Mouse (Mus musculus): Measurements from ENCODE around the gene Lama1. TPM values are rescaled to one million over a fixed set of nuclear protein-coding genes. Genes with fewer than 3 reads are reported as not detected.
"Not testable (repeated sequence)": the region's sequence is repeated elsewhere in the genome, so short reads cannot be mapped to it uniquely, and the experiment has no call there.

Lama1 gene
- total RNA-seq, 2 experiments from 2014 or later: 2.3 to 2.6 TPM

DNA sequence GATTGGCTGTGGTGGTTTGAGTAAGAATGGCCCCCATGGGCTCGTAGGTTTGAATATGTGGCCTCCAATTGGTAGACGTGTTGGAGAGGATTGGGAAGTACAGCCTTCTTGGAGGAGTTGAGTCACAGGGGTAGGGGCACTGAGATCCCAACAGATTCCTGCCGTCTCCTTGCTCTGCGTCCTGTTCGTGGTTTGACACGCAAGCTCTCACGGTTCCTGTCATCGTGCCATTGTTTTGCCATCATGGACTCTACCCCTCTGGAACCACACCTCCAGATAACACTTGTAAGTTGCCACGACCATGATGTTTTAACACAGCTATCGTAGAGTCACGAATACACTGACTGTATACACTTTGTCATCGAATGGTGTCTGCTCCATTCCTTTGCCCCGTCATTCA lies 141.9 kb downstream of the Lama1 start:
- DNase-seq: no peak

- DNase-seq: not testable (repeated sequence)
These were observed 144.4 kb downstream of the Lama1 start for GRCm38 (mm10) chr17:67841494-67841893.

DNA sequence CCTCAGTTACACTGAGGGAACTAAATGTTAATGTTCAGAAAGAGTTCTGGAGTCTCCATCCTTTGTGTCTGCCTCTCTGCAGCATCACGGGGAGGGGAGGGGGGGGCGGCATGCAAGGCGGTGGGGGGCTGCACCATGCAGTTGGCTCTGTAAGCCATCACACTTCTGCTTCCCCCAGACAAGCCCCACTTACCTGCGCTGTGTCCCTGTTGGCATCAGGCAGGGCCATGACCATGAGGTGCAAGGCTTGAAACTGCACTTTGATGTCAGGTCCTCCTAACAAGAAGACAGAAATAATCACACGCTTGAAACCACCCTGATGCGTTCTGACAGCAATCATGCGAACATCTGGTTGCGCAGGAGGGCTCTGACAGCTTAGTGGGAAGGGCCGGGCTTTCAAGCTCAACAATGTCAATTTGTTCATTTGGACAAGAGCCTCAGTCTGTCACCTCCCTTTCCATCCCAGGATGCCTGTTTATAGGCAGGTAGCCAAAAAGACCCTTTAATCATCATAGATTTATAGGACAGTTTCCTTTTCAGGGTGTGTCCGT lies 164.1 kb downstream of the Lama1 start:
- no peak for DNase-seq

- DNase-seq: peak; percentile 52 to 73
These were observed 164.9 kb downstream of the Lama1 start for GRCm38 (mm10) chr17:67861744-67862535.

DNA sequence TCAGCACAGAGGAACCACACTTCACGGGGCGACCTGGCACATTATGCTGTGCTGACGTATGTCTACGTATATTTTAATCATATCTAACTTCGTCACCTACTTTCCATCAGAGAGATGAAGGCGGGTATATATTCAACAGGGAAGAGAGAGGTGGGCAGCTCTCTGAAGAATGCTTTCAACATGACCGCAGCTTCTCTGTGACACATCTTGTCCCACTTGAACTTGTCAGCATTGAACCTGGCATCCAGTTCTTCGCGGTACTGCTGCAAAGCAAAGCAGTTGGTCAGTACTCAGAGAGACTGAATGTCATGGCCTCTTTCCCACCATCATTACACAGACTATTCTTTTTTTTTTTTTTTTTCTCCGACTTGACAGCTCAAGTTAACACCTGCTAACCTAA lies 167.3 kb downstream of the Lama1 start:
- DNase-seq: no peak

GRCm38 (mm10) chr17:67864912-67865311 lies 167.9 kb downstream of the Lama1 start:
- no peak for DNase-seq

- DNase-seq: peak; percentile 25 to 30
These were observed 169.0 kb downstream of the Lama1 start for GRCm38 (mm10) chr17:67866026-67866425.

- DNase-seq: peak; percentile 28 to 59
These were observed 169.6 kb downstream of the Lama1 start for GRCm38 (mm10) chr17:67866541-67867241.

DNA sequence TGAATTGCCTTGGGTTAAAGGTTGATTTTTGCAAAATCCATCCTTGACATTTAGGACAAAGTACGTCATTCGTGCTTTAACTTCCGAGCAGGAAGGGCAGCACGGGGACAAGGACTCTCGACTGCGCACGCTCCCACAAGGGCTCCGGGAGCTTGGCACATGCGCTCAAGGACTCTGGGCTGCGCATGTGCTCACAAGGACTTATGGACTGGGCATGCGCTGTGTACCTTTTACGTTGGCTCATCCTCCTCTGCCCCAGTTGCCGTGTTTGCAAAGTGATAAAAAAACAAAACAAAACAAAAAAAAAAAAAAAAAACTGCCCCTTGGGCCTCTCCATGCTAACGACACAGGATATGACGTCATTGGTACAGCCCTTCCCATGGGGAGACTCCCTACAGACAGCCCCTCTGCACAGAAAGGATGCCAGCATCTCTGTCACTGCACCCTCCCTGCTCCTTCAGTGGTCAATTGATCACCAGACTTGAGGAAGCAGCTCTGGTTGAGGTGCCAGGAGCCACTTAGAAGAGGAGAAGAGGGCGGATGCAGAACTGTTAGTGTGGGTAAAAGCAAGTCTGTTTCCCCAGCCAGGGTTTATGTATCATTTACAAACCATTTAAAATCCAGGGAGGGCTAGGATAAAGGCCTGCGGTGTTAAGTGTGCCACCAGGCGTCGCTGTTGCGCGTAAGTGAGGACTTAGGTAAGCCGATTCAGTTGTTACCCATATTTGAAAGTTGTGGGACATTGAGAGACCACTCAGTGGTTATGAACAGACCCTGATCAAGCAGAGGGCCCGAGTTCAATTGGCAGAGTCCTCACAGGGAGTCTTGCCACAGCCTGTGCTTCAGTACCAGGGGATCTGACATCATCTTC lies 172.9 kb downstream of the Lama1 start:
- DNase-seq: peak; percentile 52 to 83

Other genes starting within 250 kb of the Lama1 start
- gene Lrrc30, start 64.5 kb upstream of the Lama1 start, total RNA-seq (2021): under 1 TPM; 0.46 to 0.50 TPM

Data from heart, adult 18-20 months (tissue).